Mouse (Mus musculus): ENCODE results near the gene Krt28.

DNA sequence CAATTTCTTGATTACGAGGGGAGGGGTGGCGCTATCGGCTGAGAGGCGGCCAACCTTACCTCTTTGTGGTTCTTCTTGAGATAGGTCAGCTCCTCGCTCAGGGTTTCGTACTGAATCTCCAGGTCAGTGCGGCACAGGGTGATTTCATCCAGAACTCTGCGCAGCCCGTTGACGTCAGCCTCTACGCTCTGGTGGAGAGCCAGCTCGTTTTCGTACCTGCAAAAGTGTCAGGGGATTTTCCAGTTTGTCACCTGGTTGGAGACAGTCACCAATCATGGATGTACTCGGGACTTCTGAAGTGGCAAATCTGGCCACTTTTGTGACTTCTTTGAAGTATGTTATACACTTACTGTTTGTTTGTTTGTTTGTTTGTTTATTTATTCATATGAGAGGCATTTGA lies 53.6 kb downstream of the Krt28 start:
- TF ChIP-seq GATA1 (IDR thresholded peaks at IDR 0.05; ENCODE audit: borderline replicate concordance, low read length), result no peak
- no peak for TF ChIP-seq FLI1 (IDR thresholded peaks at IDR 0.05; ENCODE audit: low read length)
